Mouse (Mus musculus): ENCODE results near the gene Awat1.

The Awat1 gene

GRCm38 (mm10) chrX:100571951-100572350, at the start of gene Awat1:
Awat1 (plus strand) TSS chrX:100572251.
- no peak for DNase-seq

- DNase-seq = no peak
Observed at GRCm38 (mm10) chrX:100524471-100524870, 47.6 kb upstream of the Awat1 start, which contains the start of gene Dgat2l6. Dgat2l6 (plus strand) TSS chrX:100524838.

GRCm38 (mm10) chrX:100556026-100556425, 16.0 kb upstream of the Awat1 start:
- no peak for DNase-seq

GRCm38 (mm10) chrX:100565696-100566095, 6.4 kb upstream of the Awat1 start:
- no peak for DNase-seq

- DNase-seq = no peak
Observed at GRCm38 (mm10) chrX:100594791-100595190, 22.7 kb downstream of the Awat1 start, which contains the start of gene P2ry4. P2ry4 (minus strand) TSS chrX:100594869.

- DNase-seq = no peak
Observed at GRCm38 (mm10) chrX:100597439-100597838, 25.4 kb downstream of the Awat1 start.

- no peak for DNase-seq
Observed at GRCm38 (mm10) chrX:100599755-100600154, 27.7 kb downstream of the Awat1 start.

GRCm38 (mm10) chrX:100605314-100605713, 33.3 kb downstream of the Awat1 start, which contains the start of gene Arr3:
Arr3 (plus strand) TSS chrX:100605497.
- DNase-seq = no peak

GRCm38 (mm10) chrX:100618488-100618887, 46.4 kb downstream of the Awat1 start:
- no peak for DNase-seq

GRCm38 (mm10) chrX:100621366-100621765, 49.3 kb downstream of the Awat1 start:
- DNase-seq = no peak

GRCm38 (mm10) chrX:100624242-100624641, 52.2 kb downstream of the Awat1 start:
- no peak for DNase-seq

- no peak for DNase-seq
Observed at GRCm38 (mm10) chrX:100625146-100625545, 53.1 kb downstream of the Awat1 start.

- DNase-seq = no peak
Observed at GRCm38 (mm10) chrX:100625546-100625801, 53.4 kb downstream of the Awat1 start, which contains the start of gene Kif4. Kif4 (plus strand) TSS chrX:100625737.

- peak; percentile 82 to 87 for DNase-seq
Observed at GRCm38 (mm10) chrX:100625802-100626793, 54.0 kb downstream of the Awat1 start, which contains the start of gene Pdzd11. Pdzd11 (minus strand) TSS chrX:100626568.
